Mouse (Mus musculus): Measurements from ENCODE around the gene Diexf.
A peak's percentile ranks its signal among the peaks of the same experiment; 100 is the strongest.

The Diexf gene

GRCm38 (mm10) chr1:193129786-193130455 lies at the start of gene Diexf:
Diexf (minus strand) TSS chr1:193130272.
- DNase-seq (ENCODE audit: extremely low spot score), result peak; percentile 95

- no peak for DNase-seq (ENCODE audit: extremely low spot score)
Observed at GRCm38 (mm10) chr1:193174143-193174733, 44.2 kb upstream of the Diexf start.

GRCm38 (mm10) chr1:193173810-193174129 lies 43.7 kb upstream of the Diexf start:
- DNase-seq (ENCODE audit: extremely low spot score), result no peak

- DNase-seq (ENCODE audit: extremely low spot score), result peak; percentile 97
Observed at GRCm38 (mm10) chr1:193172991-193173809, 43.1 kb upstream of the Diexf start.

GRCm38 (mm10) chr1:193169856-193170255 lies 39.8 kb upstream of the Diexf start:
- DNase-seq (ENCODE audit: extremely low spot score), result no peak

GRCm38 (mm10) chr1:193169228-193169627 lies 39.2 kb upstream of the Diexf start:
- no peak for DNase-seq (ENCODE audit: extremely low spot score)

- no peak for DNase-seq (ENCODE audit: extremely low spot score)
Observed at GRCm38 (mm10) chr1:193167746-193168145, 37.7 kb upstream of the Diexf start, which contains the start of gene A130010J15Rik. A130010J15Rik (plus strand) TSS chr1:193168046.

- peak; percentile 75 for DNase-seq (ENCODE audit: extremely low spot score)
Observed at GRCm38 (mm10) chr1:193160317-193161032, 30.4 kb upstream of the Diexf start.

- DNase-seq (ENCODE audit: extremely low spot score), result no peak
Observed at GRCm38 (mm10) chr1:193159613-193160012, 29.5 kb upstream of the Diexf start.

- no peak for DNase-seq (ENCODE audit: extremely low spot score)
Observed at GRCm38 (mm10) chr1:193159163-193159562, 29.1 kb upstream of the Diexf start.

- DNase-seq (ENCODE audit: extremely low spot score), result no peak
Observed at GRCm38 (mm10) chr1:193157111-193157492, 27.0 kb upstream of the Diexf start.

GRCm38 (mm10) chr1:193156316-193157110 lies 26.4 kb upstream of the Diexf start:
- DNase-seq (ENCODE audit: extremely low spot score), result no peak

- DNase-seq (ENCODE audit: extremely low spot score), result no peak
Observed at GRCm38 (mm10) chr1:193153561-193153960, 23.5 kb upstream of the Diexf start.

- DNase-seq (ENCODE audit: extremely low spot score), result peak; percentile 58
Observed at GRCm38 (mm10) chr1:193152872-193153271, 22.8 kb upstream of the Diexf start, which contains the start of gene Irf6. Irf6 (plus strand) TSS chr1:193153111.

GRCm38 (mm10) chr1:193151134-193151533 lies 21.1 kb upstream of the Diexf start:
- no peak for DNase-seq (ENCODE audit: extremely low spot score)

GRCm38 (mm10) chr1:193149231-193149630 lies 19.2 kb upstream of the Diexf start:
- no peak for DNase-seq (ENCODE audit: extremely low spot score)

- DNase-seq (ENCODE audit: extremely low spot score), result no peak
Observed at GRCm38 (mm10) chr1:193146416-193146815, 16.3 kb upstream of the Diexf start.

GRCm38 (mm10) chr1:193145101-193145500 lies 15.0 kb upstream of the Diexf start:
- no peak for DNase-seq (ENCODE audit: extremely low spot score)

- no peak for DNase-seq (ENCODE audit: extremely low spot score)
Observed at GRCm38 (mm10) chr1:193144516-193144915, 14.4 kb upstream of the Diexf start.

GRCm38 (mm10) chr1:193142517-193143062 lies 12.5 kb upstream of the Diexf start:
- no peak for DNase-seq (ENCODE audit: extremely low spot score)

GRCm38 (mm10) chr1:193141118-193141517 lies 11.0 kb upstream of the Diexf start:
- DNase-seq (ENCODE audit: extremely low spot score), result peak; percentile 14

All from embryo, embryonic 9.5 days (tissue).